Mouse (Mus musculus): ENCODE data around the gene Gpc2.

DNA sequence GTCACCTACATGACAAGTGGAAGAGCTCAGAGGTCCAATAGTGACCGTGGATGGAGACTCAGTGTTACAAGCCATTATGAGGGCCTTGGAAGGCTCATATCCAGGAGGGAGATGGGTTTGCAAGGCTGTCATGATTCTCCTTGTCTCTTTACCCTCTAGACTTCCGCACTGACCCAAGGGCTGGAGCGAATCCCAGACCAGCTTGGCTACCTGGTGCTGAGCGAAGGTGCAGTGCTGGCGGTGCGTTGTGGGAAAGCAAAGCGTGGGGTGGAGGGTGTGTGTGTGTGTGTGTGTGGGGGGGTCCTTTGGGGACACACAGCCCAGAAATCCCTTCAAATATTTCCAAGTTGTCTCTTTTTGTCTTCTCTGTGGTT lies 23.7 kb downstream of the Gpc2 start:
- TF ChIP-seq CTCF (conservative IDR thresholded peaks at IDR 0.05; ENCODE audit: low read length), result no peak
- TF ChIP-seq POU5F1 (IDR thresholded peaks at IDR 0.05; ENCODE audit: borderline replicate concordance, low read length), result no peak
- no peak for TF ChIP-seq NANOG (IDR thresholded peaks at IDR 0.05; ENCODE audit: borderline replicate concordance, low read length)
